Mouse (Mus musculus) embryonic stem cell, embryonic (primary cell): ENCODE results near the gene Prelid1.

Experiments
- CTCF ChIA-PET, 4 experiments: fragments of 300-600 bp in 2 of 4; fragments of 350-600 bp in 2 of 4; sonication (Branson Sonifier 250); formaldehyde crosslinking; loops; one replicate each; lab custom pipeline; 2022; ENCODE audit warnings: inconsistent platforms in 2 of 4; lab: Charles Lee
- POLR2A ChIA-PET, 4 experiments: fragments of 300-600 bp in 2 of 4; fragments of 350-600 bp in 2 of 4; sonication (Branson Sonifier 250); formaldehyde crosslinking; loops; one replicate each; lab custom pipeline; 2022; ENCODE audit warnings: antibody characterized with exemption in 4 of 4, inconsistent platforms in 1 of 4; lab: Charles Lee

Gene Prelid1

GRCm38 (mm10) chr13:55328171-55328570 is 7.9 kb downstream of the Prelid1 start:
- ChIA-PET CTCF (interaction anchor here (0.6 to 4.1 kb wide), 26 partner anchors 7 to 208 kb away, joined by 3 to 43 read pairs (median 4); partner anchors contain the start of genes Ddx41 (in 1 of the 4) and Pdlim7 (in 1 of the 4)), POLR2A (interaction anchor here (0.6 to 10.9 kb wide), 39 partner anchors 9 to 460 kb away, joined by 3 to 243 read pairs (median 4); partner anchors contain the start of genes Lman2 (in 2 of the 4), B230219D22Rik (in 1 of the 4), Pfn3 (in 1 of the 4) and Prelid1 (in 1 of the 4))

- CTCF ChIA-PET = interaction anchor here in 3 of 4 experiments (0.7 to 4.1 kb wide), 9 partner anchors 11 to 142 kb away, joined by 3 to 43 read pairs (median 4); no protein-coding TSS in a partner anchor
- POLR2A ChIA-PET = interaction anchor here in 3 of 4 experiments (0.9 to 10.9 kb wide), 21 partner anchors 9 to 138 kb away, joined by 3 to 243 read pairs (median 6); partner anchors contain the start of genes Lman2 (in 3 of the 3), Prelid1 (in 1 of the 3) and Rab24 (in 1 of the 3)
These were observed 8.3 kb downstream of the Prelid1 start for GRCm38 (mm10) chr13:55328641-55329040.

DNA sequence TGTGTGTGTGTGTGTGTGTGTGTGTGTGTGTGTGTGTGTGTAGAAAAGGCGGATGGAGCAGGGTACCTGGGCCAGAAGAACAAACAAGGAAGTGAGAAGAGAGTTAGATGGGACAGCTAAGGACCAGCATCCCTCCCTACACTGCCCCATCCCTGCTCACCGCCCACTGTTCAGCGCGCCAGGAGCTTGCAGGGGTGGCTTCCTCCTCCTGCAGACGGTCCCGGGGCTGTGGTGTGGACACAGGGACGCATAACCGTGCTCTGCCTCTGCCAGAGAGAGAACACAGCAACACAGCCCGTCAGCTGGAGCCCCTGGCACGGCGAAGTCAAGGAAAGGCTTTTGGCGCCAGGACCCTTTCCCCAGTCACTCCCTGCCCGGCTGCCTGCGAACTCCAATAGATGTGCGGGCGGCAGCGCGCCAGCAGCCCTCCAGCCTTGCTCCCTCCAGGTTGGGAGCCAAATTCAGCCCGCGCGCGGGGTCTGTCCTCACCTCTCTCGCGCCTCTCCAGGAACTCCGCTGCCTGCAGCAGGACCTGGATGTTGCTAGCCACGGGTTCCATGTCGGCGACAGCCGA is 8.9 kb downstream of the Prelid1 start:
- POLR2A ChIA-PET = interaction anchor here (0.6 to 10.9 kb wide), 46 partner anchors 7 to 363 kb away, joined by 3 to 243 read pairs (median 5); partner anchors contain the start of genes Rab24 (in 3 of the 4), B230219D22Rik (in 2 of the 4), Lman2 (in 2 of the 4) and Prelid1 (in 2 of the 4)
- CTCF ChIA-PET = interaction anchor here in 1 of 4 experiments (0.5 to 4.1 kb wide), 8 partner anchors 10 to 142 kb away, joined by 3 to 43 read pairs (median 5); partner anchors contain the start of genes Grk6, Lman2 and Rgs14

- POLR2A ChIA-PET = interaction anchor here (0.6 to 10.9 kb wide), 77 partner anchors 8 to 1409 kb away, joined by 3 to 243 read pairs (median 4); partner anchors contain the start of genes Lman2 (in 3 of the 4), Prelid1 (in 3 of the 4), Rab24 (in 3 of the 4) and B230219D22Rik (in 2 of the 4)
- CTCF ChIA-PET = interaction anchor here (0.5 to 4.1 kb wide), 18 partner anchors 9 to 401 kb away, joined by 3 to 43 read pairs (median 4); partner anchors contain the start of genes Grk6 (in 1 of the 4), Lman2 (in 1 of the 4) and Rgs14 (in 1 of the 4)
These were observed 9.6 kb downstream of the Prelid1 start, which contains the start of gene Mxd3 for GRCm38 (mm10) chr13:55329683-55330566. TSS of gene Mxd3 (minus strand) at chr13:55329823.

- POLR2A ChIA-PET = interaction anchor here (0.6 to 10.9 kb wide), 69 partner anchors 8 to 1410 kb away, joined by 3 to 243 read pairs (median 4); partner anchors contain the start of genes Rab24 (in 3 of the 4), B230219D22Rik (in 2 of the 4), Grk6 (in 2 of the 4) and Lman2 (in 2 of the 4)
- CTCF ChIA-PET = interaction anchor here in 3 of 4 experiments (0.6 to 4.1 kb wide), 19 partner anchors 8 to 396 kb away, joined by 3 to 43 read pairs (median 3); partner anchors contain the start of genes Grk6 (in 1 of the 3), Lman2 (in 1 of the 3), Pcbd2 (in 1 of the 3) and Rgs14 (in 1 of the 3)
These were observed 10.5 kb downstream of the Prelid1 start for GRCm38 (mm10) chr13:55330567-55331400.

DNA sequence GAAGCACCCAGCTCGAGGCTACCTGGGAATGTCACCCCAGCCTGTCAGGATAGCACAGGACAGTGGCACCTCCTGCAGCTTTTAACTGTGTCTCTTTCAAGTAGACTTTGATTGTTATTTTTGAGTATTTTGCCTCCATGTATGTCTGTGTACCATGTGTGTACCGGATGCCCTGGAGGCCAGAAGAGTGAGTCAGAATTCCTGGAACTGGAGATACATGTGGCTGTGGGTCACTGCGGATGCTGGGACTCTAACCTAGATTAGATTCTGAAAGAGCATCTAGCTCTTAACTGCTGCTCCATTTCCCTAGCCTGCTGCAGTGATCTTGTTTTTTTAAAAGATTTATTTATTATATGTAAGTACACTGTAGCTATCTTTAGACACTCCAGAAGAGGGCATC is 12.0 kb downstream of the Prelid1 start:
- CTCF ChIA-PET = no interaction called here
- POLR2A ChIA-PET = interaction anchor here in 2 of 4 experiments (0.7 to 10.9 kb wide), 5 partner anchors 9 to 113 kb away, joined by 3 to 243 read pairs (median 3); partner anchors contain the start of genes Grk6 (in 1 of the 2) and Rab24 (in 1 of the 2)

- ChIA-PET CTCF (interaction anchor here in 3 of 4 experiments (0.5 to 1.4 kb wide), 7 partner anchors 8 to 200 kb away, joined by 3 to 12 read pairs (median 4); partner anchors contain the start of gene Rab24 (in 1 of the 3)), POLR2A (interaction anchor here (0.7 to 2.1 kb wide), 26 partner anchors 8 to 257 kb away, joined by 3 to 17 read pairs (median 3); partner anchors contain the start of genes Lman2 (in 2 of the 4), Rab24 (in 1 of the 4) and Zfp346 (in 1 of the 4))
These were observed 15.4 kb downstream of the Prelid1 start for GRCm38 (mm10) chr13:55335701-55336100.

GRCm38 (mm10) chr13:55337341-55337975 is 17.2 kb downstream of the Prelid1 start:
- POLR2A ChIA-PET = interaction anchor here (0.7 to 15.9 kb wide), 23 partner anchors 8 to 424 kb away, joined by 3 to 243 read pairs (median 4); partner anchors contain the start of genes Grk6 (in 2 of the 4), Lman2 (in 1 of the 4), Mxd3 (in 1 of the 4) and Rab24 (in 1 of the 4)
- CTCF ChIA-PET = interaction anchor here in 2 of 4 experiments (0.7 to 2.1 kb wide), 2 partner anchors 10 to 11 kb away, joined by 3 to 12 read pairs; no protein-coding TSS in a partner anchor

GRCm38 (mm10) chr13:55338131-55339054 is 18.1 kb downstream of the Prelid1 start:
- CTCF ChIA-PET = interaction anchor here (0.7 to 2.1 kb wide), 14 partner anchors 8 to 330 kb away, joined by 3 to 18 read pairs (median 4); partner anchors contain the start of genes Lman2 (in 2 of the 4) and Mxd3 (in 1 of the 4)
- POLR2A ChIA-PET = interaction anchor here (0.6 to 15.9 kb wide), 59 partner anchors 7 to 425 kb away, joined by 3 to 243 read pairs (median 4); partner anchors contain the start of genes Mxd3 (in 4 of the 4), Lman2 (in 3 of the 4), Rab24 (in 3 of the 4) and B230219D22Rik (in 2 of the 4)

GRCm38 (mm10) chr13:55339259-55339658 is 19.0 kb downstream of the Prelid1 start:
- CTCF ChIA-PET = interaction anchor here (0.7 to 2.1 kb wide), 14 partner anchors 8 to 329 kb away, joined by 3 to 18 read pairs (median 6); partner anchors contain the start of genes Lman2 (in 2 of the 4) and Mxd3 (in 2 of the 4)
- POLR2A ChIA-PET = interaction anchor here (0.6 to 15.9 kb wide), 47 partner anchors 8 to 360 kb away, joined by 3 to 243 read pairs (median 4); partner anchors contain the start of genes Mxd3 (in 4 of the 4), Lman2 (in 3 of the 4), Rab24 (in 3 of the 4) and B230219D22Rik (in 1 of the 4)

DNA sequence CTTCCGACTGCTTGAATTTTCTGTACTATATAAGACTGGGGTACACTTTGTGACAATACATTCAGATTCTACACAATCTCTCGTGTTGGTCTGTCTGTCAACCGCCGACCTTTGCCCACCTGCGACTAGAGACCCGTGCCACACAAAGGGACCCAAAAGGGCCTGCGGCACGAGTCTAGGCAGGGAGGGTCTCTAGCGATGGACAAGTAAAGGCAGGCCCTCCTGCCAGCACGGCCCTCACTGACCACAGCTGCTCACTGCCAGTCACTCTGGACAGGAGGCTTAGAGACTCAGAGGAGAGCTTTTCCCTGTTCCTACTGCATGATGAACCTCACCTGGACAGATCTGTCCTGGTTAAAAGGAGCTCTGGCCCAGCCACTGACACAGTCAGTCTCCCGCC is 22.2 kb downstream of the Prelid1 start:
- ChIA-PET CTCF (interaction anchor here in 1 of 4 experiments (1.0 to 2.8 kb wide), 2 partner anchors 12 to 15 kb away, joined by 3 to 8 read pairs; partner anchors contain the start of gene Mxd3), POLR2A (interaction anchor here in 3 of 4 experiments (0.5 to 15.9 kb wide), 9 partner anchors 12 to 1328 kb away, joined by 3 to 243 read pairs (median 6); partner anchors contain the start of genes Mxd3 (in 2 of the 3) and Lman2 (in 1 of the 3))

DNA sequence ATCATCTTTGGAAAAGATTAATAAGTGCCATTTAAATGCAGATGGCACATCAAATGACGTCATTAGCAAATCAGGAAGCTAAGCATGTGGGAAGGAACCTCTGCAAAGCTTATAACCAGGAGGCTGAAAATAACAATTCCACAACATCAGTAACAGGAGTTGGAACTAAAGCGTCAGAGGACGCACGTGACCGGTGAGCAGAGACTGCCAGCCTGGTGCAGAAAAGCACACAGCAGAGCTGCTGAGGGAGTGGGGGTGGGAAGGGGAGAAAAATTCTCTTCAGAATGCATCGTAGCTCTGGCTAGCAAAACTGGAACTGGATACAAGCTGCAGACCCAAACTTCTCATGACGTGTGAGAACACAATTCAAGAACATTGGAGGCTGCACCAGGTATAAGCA is 24.0 kb downstream of the Prelid1 start:
- POLR2A ChIA-PET = interaction anchor here in 3 of 4 experiments (0.6 to 15.9 kb wide), 9 partner anchors 9 to 146 kb away, joined by 3 to 243 read pairs (median 7); partner anchors contain the start of genes Mxd3 (in 3 of the 3) and Prelid1 (in 1 of the 3)
- CTCF ChIA-PET = interaction anchor here in 2 of 4 experiments (0.6 to 1.7 kb wide), 2 partner anchors 16 to 56 kb away, joined by 3 to 4 read pairs; no protein-coding TSS in a partner anchor

DNA sequence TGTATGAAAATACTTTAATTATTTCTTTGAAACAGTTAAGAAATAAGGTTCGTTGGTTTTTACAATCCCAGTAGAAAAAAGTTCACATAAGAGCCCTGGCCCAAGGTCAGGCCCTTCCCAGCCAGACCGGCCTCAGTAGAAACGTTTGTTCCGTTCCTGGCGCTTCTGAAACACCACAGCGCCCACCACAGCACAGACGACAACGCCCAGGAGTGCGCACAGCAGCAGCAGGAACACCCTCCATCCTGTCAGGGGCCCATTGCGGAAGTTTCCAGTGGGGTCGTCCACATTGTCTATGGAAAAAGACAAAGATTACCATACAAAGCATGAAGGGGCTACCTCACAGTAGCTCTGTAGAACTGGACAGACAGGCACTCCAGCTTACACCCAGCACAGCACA is 26.4 kb downstream of the Prelid1 start:
- ChIA-PET CTCF (interaction anchor here in 2 of 4 experiments (0.6 to 2.4 kb wide), 3 partner anchors 8 to 385 kb away, joined by 3 to 9 read pairs (median 4); no protein-coding TSS in a partner anchor), POLR2A (interaction anchor here (0.5 to 15.9 kb wide), 16 partner anchors 7 to 119 kb away, joined by 3 to 243 read pairs (median 5); partner anchors contain the start of genes Lman2 (in 1 of the 4) and Mxd3 (in 1 of the 4))
